Mouse (Mus musculus): ENCODE measurements around the gene Tbca.

The Tbca gene

DNA sequence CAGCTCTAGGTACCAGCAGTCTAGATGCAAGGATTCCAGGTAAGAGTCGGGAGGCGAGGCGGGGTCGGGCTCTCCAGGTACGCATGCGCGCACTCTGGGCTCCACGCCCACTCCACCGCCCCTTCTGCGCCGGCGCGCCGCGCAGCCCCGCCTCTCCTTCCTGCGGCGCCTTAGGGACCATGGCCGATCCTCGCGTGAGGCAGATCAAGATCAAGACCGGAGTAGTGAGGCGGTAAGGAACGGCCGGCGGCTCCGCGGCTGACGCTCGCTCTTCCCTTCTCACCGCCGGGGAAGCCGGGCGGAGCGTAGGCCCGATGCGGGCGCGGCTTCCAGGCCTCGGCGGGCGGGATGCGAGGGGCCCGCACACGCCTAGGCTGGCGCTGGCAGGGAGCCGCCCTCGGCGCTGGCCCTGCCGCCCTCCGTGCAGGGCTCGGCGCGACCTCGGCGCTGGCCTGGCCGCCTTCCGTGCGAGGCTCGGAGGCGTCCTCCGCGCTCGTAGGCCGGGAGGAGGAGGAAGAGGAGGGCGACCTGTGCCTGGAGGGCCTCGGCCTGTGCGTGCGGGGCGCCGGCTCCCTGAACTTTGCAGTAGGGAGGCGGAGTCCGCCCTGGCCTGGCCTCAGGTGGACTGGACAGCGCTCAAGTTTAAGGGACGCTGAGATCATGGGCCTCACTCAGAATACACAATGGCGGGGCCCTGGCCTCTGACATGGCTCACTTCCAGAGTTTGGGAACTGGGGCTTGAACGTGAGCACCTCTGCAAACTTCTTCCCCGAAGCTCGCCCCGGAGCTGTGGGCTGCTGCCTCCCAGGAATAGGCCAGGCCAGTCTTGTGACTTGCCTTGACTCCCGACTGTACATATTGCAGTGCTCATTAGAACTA is at the start of gene Tbca:
Gene Tbca (plus strand): TSS at position 140 of the 879 bp plus-strand sequence.
- DNase-seq: peak; percentile 85 to 92

DNA sequence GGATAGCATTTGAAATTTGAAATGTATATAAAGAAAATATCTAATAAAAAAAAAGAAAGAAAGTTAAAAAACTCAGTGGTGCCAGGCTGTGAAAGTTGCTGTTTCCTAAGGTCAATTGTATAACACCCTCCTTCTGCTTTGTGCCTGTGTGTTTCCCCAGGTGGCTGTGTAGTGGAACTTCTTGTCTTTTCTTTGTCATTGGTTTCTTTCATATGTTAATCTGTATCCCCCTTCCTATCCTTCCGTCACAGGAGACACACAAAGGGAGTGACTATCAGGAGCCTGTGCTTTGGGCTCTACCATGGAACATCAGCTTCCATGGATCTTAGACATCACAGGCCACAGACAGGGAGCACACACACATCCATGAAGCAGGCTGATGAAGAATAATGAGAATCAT is 43.5 kb upstream of the Tbca start:
- no peak for DNase-seq

DNA sequence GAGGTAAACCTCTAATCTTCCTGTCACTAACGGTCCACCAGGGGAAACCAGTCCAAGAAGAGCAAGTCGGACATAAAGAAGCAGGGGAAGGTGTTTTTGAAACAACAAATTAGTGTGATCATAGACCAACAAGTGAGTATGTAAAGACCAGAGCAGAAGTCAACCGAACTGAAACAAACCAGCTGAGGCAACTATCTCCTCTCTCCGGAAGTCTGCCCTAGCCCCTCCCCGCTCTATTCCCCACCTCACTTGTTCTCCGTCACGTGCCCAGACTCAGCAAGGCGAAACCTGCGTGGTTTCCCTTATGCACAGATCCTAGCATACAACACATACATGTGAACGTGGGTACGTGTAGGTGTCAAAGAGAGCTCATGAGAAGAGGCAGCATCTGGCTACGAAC is 22.9 kb upstream of the Tbca start:
- DNase-seq: no peak

DNA sequence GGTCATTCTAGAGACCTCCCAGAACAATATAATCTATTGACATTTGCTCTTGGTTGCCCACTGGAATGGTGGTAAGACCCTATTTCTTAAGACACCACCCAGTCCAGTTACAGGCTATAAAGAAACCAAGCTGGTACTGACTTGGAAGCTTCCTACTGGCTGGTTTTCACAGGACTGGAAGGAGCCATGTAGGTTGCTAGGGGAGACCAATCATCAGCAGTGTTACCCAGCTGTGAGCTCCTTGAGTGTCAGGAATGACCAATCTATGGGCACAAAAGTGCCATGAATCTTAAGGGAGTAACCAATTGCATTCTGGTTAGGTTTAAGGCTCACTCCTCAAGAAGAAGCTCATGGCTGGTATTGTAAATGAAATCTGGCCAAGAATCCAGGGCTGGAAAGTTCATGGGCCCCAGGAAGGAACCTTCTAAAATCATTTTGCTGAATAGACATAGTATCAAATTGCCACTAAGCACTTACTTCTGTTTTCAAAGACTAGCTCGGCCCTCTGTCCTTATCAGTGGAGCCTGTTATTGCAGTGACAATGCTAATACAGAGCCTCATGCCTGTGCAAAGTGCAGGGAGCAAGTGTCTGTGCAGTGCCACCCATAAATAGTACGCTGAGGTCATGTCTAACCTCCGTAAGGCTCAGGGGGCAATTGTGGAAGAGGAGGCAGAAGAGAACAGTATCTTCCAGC is 20.1 kb upstream of the Tbca start:
- no peak for DNase-seq

DNA sequence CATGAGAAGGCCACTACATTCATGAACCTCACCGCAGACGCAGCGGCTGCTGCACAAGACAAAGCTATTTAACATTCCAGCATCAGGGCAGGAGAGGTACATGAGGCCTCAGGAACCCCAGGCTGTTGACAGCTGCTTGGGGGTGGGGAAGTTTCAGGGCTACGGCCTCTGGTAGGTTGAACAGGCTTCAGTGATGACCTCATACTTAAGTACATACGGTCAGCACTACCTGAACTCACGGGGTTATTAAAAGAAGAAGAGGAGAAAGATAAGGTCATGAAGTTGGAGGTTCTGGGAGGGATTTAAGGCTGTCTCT is 19.6 kb upstream of the Tbca start:
- no peak for DNase-seq

DNA sequence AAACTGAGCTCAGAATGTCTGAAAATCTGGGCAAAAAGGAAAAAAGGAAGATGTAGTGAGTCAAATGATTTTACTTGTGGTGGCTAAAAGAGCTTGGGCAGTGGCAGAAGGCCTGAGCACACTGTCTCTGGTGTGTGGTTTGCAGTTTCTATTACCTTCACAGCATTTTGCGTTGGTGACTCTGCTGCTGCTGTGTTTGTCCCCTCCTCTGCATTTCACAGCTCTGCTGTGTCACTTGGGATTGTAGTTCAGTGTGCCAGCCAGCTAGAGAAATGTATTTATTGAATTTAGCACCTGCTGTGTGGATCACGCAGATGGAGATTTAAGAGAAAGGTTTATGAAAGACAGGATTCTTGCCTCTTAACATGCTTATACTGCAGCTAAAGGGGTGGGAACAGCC is 1.8 kb upstream of the Tbca start:
- no peak for DNase-seq

DNA sequence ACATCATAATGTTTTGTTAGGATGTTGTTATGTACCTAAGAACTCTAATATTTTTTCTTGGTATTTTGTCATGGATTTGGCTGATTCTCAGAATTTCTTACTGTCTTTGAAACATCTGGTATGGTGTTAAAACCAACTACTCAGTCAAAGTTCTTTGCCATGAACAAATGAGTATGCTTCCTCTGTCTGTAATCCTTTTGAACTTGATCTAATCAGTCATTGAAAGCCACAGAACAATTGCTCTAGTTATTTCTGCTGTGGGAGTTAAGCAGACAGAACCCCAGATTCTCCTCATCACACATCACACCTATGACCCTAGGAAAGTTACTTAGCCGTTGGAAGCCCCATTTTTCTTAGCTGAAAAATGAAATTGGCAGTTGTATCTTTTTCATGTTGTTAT is 6.0 kb downstream of the Tbca start:
- no peak for DNase-seq

DNA sequence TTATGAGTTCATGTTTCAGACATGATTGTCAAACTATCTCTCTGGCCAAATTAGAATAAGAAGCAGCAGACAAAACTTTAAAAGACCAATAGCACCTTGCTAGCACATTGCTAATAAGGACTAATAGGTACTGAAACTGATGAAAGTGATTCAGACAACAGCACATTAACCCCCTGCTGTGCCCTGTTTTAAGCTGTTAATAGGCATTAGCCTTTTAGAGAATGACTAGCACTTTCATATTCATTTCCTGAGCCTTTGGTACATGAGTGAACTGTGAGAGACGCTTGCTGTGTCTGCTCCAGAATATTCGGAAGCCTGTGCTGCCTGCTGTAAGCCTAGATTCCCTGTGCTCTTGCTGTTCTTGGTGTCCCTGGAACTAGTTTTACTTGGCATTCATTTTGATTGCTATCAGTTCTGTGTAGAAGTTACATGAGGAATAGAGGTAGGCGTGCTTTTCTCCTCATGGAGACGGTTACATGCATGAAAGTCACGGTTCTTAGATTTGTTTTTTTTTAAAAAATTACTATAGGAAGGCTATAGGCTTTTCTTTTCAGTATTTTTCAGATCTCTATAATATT is 14.9 kb downstream of the Tbca start:
- peak in 1 of 2 experiments; percentile 14 for DNase-seq

DNA sequence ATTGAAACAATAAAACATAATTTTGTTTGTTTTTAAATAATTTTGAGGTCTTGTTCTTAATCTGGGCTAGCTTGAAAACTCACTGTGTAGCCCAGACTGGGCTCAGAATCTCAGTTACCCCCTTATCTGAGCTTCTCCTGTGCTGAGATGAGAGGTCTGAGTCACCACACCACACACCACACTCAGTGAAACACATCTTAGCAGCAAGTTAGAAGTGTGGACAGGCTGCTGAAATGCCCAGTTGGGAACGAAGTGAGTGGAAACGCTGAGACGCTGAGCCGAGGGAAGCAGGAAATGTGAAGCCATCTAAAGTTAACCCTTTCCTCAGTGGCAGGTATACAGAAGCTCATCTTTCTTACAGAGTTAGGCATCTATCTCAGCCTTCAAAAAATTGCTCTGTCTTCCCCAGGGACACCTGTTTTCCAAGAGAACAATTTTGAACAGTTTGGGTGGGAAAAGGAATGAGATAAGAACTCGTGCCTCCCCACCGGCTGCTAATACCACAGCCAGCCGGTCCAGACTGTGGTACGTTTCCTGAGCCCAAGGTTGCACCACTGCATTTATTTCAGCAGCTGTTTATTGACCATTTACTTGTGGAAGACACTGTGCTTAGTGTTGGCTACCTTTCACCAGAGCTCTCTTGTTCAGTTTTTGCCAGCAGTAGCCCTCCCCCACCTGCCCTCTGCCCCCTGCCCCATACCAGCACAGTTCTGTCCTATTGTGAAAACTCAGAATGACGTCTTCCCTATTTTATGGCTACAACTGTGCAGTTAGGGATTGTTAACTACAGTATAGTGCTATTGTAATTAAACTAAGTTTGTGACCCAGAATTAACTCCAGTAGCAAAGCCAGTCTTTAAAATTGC is 17.8 kb downstream of the Tbca start:
- no peak for DNase-seq

DNA sequence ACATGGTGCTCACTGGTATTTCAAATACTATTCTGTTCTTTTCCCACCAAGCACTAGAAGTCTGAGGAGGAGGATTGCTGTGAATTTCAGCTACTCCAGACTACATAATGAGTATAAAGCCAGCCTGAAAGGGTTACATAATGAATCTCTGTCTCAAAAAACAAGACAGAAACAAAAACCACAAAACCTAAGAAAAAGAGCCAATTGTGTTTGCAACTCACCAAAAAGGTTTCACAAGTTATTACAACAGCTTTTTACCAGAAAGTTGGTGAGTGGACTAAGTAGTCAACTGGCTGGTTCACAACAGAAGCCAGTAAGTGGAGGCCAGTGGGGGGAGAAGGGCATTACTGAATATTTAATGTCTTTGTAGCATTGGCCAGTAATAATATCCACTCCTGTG is 19.9 kb downstream of the Tbca start:
- DNase-seq: no peak

DNA sequence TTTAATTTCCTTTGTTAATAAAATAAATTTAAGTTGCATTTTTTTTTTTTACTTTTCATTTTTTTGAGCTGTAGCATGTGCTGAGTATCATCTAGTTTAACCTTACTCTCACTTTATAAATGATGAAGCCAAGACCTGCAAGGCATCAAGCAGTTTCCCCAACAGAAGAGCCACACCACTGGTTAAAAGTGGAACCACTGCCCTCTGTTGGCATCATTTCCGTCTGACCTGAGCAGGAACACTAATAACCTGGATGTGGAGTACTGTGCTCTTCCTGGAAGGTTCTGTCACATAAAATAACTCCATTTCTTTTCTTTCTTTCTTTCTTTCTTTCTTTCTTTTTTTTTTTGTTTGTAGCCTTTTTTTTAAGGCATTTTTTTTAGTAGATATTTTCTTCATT is 21.0 kb downstream of the Tbca start:
- no peak for DNase-seq

DNA sequence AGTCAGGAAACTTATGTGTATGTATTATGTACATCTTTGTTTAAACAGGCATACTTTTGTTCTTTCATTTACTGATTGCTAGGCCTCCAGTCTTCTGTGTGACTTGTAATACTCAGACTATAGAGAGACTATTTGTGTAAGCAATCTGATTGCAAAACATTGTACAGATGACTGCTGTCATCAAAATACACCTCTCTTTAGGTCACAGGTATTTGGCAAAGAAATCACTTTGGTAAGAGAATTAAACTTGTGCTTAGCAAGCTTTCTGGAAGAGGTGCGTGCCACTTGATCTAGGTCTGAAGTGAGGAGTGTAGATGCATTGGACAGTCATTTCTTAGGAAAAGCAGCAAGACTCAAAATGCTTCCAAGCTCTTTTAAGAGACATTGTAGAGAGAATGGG is 22.7 kb downstream of the Tbca start:
- DNase-seq: no peak

DNA sequence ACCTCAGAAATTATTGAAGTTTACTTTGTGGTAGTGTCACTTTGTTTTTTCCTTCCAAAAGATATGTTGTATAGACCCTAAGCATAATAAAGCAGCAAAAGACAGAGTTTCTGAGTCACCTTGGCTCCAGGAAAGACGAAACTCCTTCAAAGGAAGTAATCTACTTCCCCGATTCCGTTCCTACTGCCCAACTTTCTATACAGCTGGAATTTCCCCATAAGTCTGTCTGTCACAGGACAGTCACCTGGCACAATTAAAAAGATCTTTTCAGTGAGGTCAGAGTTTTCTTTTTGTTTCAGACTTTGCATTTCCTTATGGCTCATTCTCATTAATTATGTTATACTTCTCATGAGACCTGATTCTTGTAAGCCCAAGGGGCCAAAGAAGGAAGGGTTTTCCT is 25.1 kb downstream of the Tbca start:
- DNase-seq: no peak

DNA sequence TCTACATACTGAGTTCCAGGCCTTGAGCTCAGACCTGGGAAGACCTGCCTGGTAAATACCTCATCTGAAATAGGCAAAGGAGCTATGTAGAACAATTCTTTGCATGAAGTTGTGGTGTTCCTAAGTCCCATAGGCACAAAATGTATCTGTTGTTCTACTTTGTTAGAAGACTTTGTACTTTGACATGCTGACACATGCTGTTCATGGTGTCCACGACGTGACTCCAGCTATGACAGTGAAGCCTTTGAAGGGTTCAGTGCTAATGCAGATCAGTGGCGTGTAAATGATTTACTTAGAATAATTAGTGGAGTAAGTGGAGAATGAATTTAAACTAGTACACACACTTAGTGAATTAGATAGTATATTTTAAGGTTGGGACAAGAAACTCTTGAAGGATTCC is 31.8 kb downstream of the Tbca start:
- no peak for DNase-seq

DNA sequence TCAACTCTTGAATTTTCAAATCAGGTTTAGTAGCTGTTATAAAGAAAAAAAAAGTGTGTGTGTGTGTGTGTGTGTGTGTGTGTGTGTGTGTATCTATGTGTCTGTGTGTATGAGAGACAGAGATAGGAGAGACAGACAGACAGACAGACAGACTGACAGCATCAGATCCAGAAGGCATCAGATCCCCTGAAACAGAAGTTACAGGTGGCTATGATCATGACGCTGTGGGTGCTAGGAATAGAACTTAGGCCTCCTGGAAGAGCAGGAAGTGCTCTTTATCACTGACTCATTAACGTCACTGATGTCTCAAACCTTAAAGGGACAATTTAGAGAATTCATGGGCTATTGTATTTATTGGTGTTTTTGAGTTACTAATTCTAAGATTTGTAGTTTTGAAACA is 32.2 kb downstream of the Tbca start:
- no peak for DNase-seq

DNA sequence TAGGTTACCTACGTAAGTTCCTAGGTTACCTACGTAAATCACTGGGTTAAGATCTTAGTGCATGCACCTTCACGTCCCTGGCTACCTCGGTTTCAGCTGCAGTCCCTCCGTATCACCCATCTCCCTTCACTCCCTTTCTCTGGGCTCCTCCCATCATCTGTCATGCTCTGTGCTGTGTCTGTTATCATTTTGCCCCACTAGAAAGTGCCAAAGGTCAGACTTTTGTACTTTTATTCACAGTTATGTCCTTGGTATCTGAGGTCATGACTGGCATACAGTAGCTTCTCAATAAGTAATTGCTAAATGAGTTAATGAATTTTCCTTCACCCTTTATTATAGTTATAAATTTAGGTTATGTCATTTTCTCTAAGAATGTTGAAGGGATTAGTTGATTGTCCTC is 37.7 kb downstream of the Tbca start:
- DNase-seq: no peak

DNA sequence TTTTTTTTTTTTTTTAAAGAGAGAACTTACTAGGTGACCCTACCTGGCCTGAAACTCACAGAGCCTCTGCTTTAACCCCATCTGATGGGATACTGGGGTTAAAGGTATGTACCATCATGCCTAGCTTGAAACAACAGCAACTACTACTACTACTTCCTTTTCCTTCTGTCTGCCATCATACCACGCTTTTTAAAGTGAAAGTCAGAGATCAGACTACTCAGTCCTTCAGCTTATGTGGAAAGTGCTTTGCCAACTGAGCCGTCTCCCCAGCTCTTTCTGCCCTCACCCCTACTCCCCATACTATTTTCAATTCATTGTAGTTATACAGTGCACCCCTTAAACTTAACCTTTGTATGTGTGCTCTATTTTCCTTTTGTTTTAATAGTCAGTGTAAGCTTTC is 38.3 kb downstream of the Tbca start:
- DNase-seq: no peak

DNA sequence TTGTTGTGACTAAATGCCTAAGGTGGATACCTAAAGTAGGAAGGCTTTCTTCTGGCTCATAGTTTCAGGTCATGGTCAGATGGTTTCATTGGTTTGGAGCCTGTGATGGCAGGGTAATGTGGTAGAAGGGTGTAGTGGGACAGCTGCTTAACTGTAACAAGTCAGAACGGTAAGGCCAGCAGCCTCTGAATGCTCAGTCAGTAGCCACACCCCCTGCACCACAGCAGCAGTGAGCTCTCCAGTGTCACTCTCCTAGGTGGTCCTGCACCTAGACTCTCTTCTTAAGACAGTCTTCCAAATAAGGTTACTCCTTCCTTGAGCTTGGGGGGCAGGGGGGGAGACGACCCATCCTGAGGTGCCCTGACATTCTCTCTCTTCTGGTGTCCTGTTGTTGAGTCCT is 39.1 kb downstream of the Tbca start:
- DNase-seq: no peak

DNA sequence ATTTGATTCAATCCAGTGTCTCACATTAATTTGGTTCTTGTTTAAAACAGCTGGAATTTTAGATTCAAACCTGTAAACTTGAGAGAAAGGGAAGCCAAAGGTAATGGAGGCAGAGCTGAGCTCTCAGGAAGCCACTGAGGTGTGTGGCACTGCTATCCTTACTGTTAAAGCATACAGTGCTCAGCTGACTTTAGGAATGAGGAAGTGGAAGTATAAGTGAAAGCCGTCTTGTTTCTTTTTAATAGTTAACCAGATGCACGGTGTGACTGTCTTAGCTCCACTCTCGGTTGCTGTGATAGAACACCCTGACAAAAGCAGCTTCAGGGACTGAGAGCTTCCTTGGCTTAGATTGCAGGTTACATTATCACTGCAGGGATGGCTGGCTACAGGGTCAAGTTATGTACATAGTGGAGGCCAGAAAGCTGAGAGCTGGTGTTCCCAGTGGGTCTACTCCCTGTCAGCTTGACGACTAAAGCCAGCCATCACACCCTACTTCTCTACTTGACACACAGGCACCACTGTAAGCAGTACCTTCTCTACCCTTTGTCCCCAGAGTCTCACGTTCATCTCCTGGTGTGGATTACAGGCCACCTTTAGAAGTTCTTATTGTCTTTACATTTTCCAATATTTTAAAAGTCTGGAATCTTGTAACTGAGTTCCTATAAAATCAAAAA is 49.5 kb downstream of the Tbca start:
- no peak for DNase-seq

DNA sequence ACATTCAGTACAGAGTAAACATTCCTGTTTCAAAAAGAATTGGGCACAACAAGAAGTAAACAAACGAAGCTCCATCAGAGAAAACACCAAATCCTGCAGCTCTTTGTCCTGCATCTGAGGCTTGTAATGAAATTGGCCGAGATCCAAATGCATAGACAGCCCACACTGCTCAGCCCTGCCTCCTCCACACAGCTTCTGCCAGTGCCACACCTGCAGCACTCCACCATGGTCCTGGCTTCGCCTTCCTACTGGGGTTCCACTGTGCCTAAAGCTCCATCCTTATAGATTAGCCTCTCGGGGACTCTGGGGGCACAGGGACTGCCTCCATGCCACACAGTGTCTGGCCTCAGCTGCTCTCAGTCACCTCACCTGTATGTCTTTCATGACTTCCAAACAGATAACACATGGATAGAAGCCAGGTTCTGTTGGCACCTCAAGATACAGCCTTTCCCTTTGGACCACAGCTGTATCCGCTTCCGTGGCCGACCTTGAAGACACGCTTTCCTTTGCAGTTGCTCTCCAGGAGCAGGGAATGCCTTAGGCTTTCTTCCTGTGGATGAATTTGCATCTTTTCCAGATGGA is 50.1 kb downstream of the Tbca start:
- peak in 1 of 2 experiments; percentile 5 for DNase-seq

DNA sequence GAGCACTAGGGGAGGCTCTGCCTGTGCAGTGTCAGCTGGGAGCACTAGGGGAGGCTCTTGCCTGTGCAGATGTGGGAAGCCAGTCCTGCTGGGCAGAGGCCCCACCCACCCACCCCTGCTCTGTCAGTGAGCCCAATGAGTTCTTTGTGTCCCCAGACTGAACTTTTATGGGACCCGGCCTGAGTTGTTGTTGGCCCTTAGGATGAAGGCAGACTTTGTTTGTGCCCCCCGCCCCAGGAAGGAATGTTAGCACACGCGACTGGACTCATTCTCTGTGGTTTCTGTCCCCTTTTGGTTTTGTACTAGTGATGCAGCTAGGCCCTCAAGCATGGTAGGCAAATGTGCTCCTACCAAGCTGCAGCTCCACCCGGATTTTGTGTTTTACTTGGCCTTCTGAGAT is 54.5 kb downstream of the Tbca start:
- DNase-seq: no peak

DNA sequence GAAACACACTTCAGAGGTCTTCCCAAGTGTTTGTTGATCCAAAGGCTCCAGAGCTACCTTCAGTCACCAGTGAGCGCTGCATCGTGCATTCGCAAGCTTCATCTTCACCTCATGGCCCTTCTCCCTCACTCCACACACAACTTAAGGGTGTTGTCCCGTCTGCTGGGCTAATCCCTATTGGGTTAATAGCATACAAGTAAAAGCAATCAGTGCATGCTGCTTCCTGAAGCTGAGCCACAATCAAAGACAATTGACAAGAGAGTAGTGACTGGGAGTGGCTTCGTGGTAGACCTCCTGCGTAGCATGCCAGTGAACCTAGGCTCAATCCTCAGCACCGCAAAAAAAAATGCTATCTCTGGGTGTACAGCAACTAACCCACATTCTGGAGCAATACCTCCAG is 59.2 kb downstream of the Tbca start:
- DNase-seq: no peak
